Mouse (Mus musculus): ENCODE measurements around the gene Adgrl3. TPM values are rescaled to one million over a fixed set of nuclear protein-coding genes. Genes with fewer than 3 reads are reported as not detected.

Gene Adgrl3
- polyA plus RNA-seq, 1 experiment from 2014 or later = 9.4 TPM

- H3K4me3 ChIP-seq = no peak overlapping the region
- H3K27ac ChIP-seq = no peak overlapping the region
- no peaks in the 10 kb centered on the region for H3K9me3 ChIP-seq
- no peak for DNase-seq (ENCODE audit: extremely low spot score, low spot score)
- H3K4me1 ChIP-seq = no peaks in the 10 kb centered on the region
- H3K36me3 ChIP-seq (replicated peaks) = no peaks in the 10 kb centered on the region
- no peaks in the 10 kb centered on the region for H3K27me3 ChIP-seq (ENCODE audit: poor library complexity, severe bottlenecking)
These were observed 180.4 kb downstream of the Adgrl3 start for GRCm38 (mm10) chr5:81200354-81200753.

- WGBS = 92% methylated on average over 4 of the region's 4 CpGs
- no peak for DNase-seq (ENCODE audit: extremely low spot score, low spot score)
- Histone ChIP-seq H3K4me3 (no peak overlapping the region), H3K9me3 (no peaks in the 10 kb centered on the region), H3K4me1 (no peaks in the 10 kb centered on the region), H3K27me3 (ENCODE audit: poor library complexity, severe bottlenecking) (no peaks in the 10 kb centered on the region), H3K36me3 (replicated peaks) (no peaks in the 10 kb centered on the region), H3K27ac (no peak overlapping the region)
These were observed 181.9 kb downstream of the Adgrl3 start for GRCm38 (mm10) chr5:81201885-81202284.

GRCm38 (mm10) chr5:81218500-81219057 is 198.6 kb downstream of the Adgrl3 start:
- no peaks in the 10 kb centered on the region for H3K9me3 ChIP-seq
- 51% methylated on average over 2 of the region's 2 CpGs for WGBS

GRCm38 (mm10) chr5:81224465-81224864 is 204.5 kb downstream of the Adgrl3 start:
- H3K9me3 ChIP-seq = no peaks in the 10 kb centered on the region
- H3K4me1 ChIP-seq = no peaks in the 10 kb centered on the region
- no peaks in the 10 kb centered on the region for H3K36me3 ChIP-seq (replicated peaks)
- no peak overlapping the region for H3K4me3 ChIP-seq
- WGBS = 79% methylated on average over 6 of the region's 6 CpGs
- H3K27ac ChIP-seq = no peak overlapping the region
- H3K27me3 ChIP-seq (ENCODE audit: poor library complexity, severe bottlenecking) = no peaks in the 10 kb centered on the region
- DNase-seq (ENCODE audit: extremely low spot score, low spot score) = no peak

More at GRCm38 (mm10) chr5:81218500-81219057, 198.6 kb downstream of the Adgrl3 start:
- no peak overlapping the region for H3K4me3 ChIP-seq
- no peak overlapping the region for H3K27ac ChIP-seq
- H3K36me3 ChIP-seq (replicated peaks) = no peaks in the 10 kb centered on the region
- no peaks in the 10 kb centered on the region for H3K27me3 ChIP-seq (ENCODE audit: poor library complexity, severe bottlenecking)
- DNase-seq (ENCODE audit: extremely low spot score, low spot score) = no peak
- H3K4me1 ChIP-seq = peaks cover 8% of the 10 kb centered on the region

- Histone ChIP-seq H3K27me3 (ENCODE audit: poor library complexity, severe bottlenecking) (no peaks in the 10 kb centered on the region), H3K4me3 (no peak overlapping the region), H3K4me1 (no peaks in the 10 kb centered on the region), H3K9me3 (no peaks in the 10 kb centered on the region), H3K36me3 (replicated peaks) (no peaks in the 10 kb centered on the region), H3K27ac (no peak overlapping the region)
- 96% methylated on average over 2 of the region's 2 CpGs for WGBS
- DNase-seq (ENCODE audit: extremely low spot score, low spot score) = no peak
These were observed 205.5 kb downstream of the Adgrl3 start for GRCm38 (mm10) chr5:81225486-81225885.

- Histone ChIP-seq H3K27me3 (ENCODE audit: poor library complexity, severe bottlenecking) (no peaks in the 10 kb centered on the region), H3K9me3 (no peaks in the 10 kb centered on the region), H3K4me1 (no peaks in the 10 kb centered on the region), H3K4me3 (no peak overlapping the region), H3K27ac (no peak overlapping the region), H3K36me3 (replicated peaks) (no peaks in the 10 kb centered on the region)
- no peak for DNase-seq (ENCODE audit: extremely low spot score, low spot score)
These were observed 207.3 kb downstream of the Adgrl3 start for GRCm38 (mm10) chr5:81227256-81227655.

GRCm38 (mm10) chr5:81248724-81249123 is 228.8 kb downstream of the Adgrl3 start:
- no peak for DNase-seq (ENCODE audit: extremely low spot score, low spot score)
- no peaks in the 10 kb centered on the region for H3K4me1 ChIP-seq
- H3K36me3 ChIP-seq (replicated peaks) = no peaks in the 10 kb centered on the region
- H3K27me3 ChIP-seq (ENCODE audit: poor library complexity, severe bottlenecking) = no peaks in the 10 kb centered on the region
- no peak overlapping the region for H3K27ac ChIP-seq
- no peak overlapping the region for H3K4me3 ChIP-seq
- H3K9me3 ChIP-seq = no peaks in the 10 kb centered on the region
- WGBS = 84% methylated on average over 5 of the region's 5 CpGs

- Histone ChIP-seq H3K36me3 (replicated peaks) (no peaks in the 10 kb centered on the region), H3K9me3 (no peaks in the 10 kb centered on the region), H3K27me3 (ENCODE audit: poor library complexity, severe bottlenecking) (no peaks in the 10 kb centered on the region), H3K27ac (no peak overlapping the region), H3K4me3 (no peak overlapping the region), H3K4me1 (no peaks in the 10 kb centered on the region)
- DNase-seq (ENCODE audit: extremely low spot score, low spot score) = no peak
- WGBS = 93% methylated on average over 3 of the region's 3 CpGs
These were observed 236.2 kb downstream of the Adgrl3 start for GRCm38 (mm10) chr5:81256091-81256490.

- no peak for DNase-seq (ENCODE audit: extremely low spot score, low spot score)
- H3K27ac ChIP-seq = no peak overlapping the region
- H3K36me3 ChIP-seq (replicated peaks) = no peaks in the 10 kb centered on the region
- H3K4me1 ChIP-seq = peaks cover 8% of the 10 kb centered on the region
- 94% methylated on average over 3 of the region's 3 CpGs for WGBS
- H3K4me3 ChIP-seq = no peak overlapping the region
- H3K9me3 ChIP-seq = no peaks in the 10 kb centered on the region
- H3K27me3 ChIP-seq (ENCODE audit: poor library complexity, severe bottlenecking) = no peaks in the 10 kb centered on the region
These were observed 249.8 kb downstream of the Adgrl3 start for GRCm38 (mm10) chr5:81269689-81270088.

- no peaks in the 10 kb centered on the region for H3K9me3 ChIP-seq
- H3K36me3 ChIP-seq (replicated peaks) = no peaks in the 10 kb centered on the region
- no peak overlapping the region for H3K4me3 ChIP-seq
- no peak for DNase-seq (ENCODE audit: extremely low spot score, low spot score)
- no peak overlapping the region for H3K27ac ChIP-seq
- no peaks in the 10 kb centered on the region for H3K27me3 ChIP-seq (ENCODE audit: poor library complexity, severe bottlenecking)
- WGBS = 78% methylated on average over 6 of the region's 6 CpGs
- H3K4me1 ChIP-seq = no peaks in the 10 kb centered on the region
These were observed 255.6 kb downstream of the Adgrl3 start for GRCm38 (mm10) chr5:81275346-81276047.

GRCm38 (mm10) chr5:81279246-81279645 is 259.3 kb downstream of the Adgrl3 start:
- no peak overlapping the region for H3K27ac ChIP-seq
- WGBS = 84% methylated on average over 2 of the region's 2 CpGs
- no peaks in the 10 kb centered on the region for H3K27me3 ChIP-seq (ENCODE audit: poor library complexity, severe bottlenecking)
- no peaks in the 10 kb centered on the region for H3K4me1 ChIP-seq
- no peak overlapping the region for H3K4me3 ChIP-seq
- H3K9me3 ChIP-seq = no peaks in the 10 kb centered on the region
- H3K36me3 ChIP-seq (replicated peaks) = no peaks in the 10 kb centered on the region
- DNase-seq (ENCODE audit: extremely low spot score, low spot score) = no peak

- Histone ChIP-seq H3K36me3 (replicated peaks) (no peaks in the 10 kb centered on the region), H3K9me3 (no peaks in the 10 kb centered on the region), H3K27me3 (ENCODE audit: poor library complexity, severe bottlenecking) (no peaks in the 10 kb centered on the region), H3K4me1 (no peaks in the 10 kb centered on the region), H3K4me3 (no peak overlapping the region), H3K27ac (no peak overlapping the region)
- WGBS = 67% methylated on average over 1 of the region's 1 CpGs
- no peak for DNase-seq (ENCODE audit: extremely low spot score, low spot score)
These were observed 265.7 kb downstream of the Adgrl3 start for GRCm38 (mm10) chr5:81285643-81286042.

- Histone ChIP-seq H3K4me3 (no peak overlapping the region), H3K27me3 (ENCODE audit: poor library complexity, severe bottlenecking) (no peaks in the 10 kb centered on the region), H3K4me1 (no peaks in the 10 kb centered on the region), H3K36me3 (replicated peaks) (no peaks in the 10 kb centered on the region), H3K27ac (no peak overlapping the region), H3K9me3 (peaks cover 2% of the 10 kb centered on the region; the same call in 1 of the 2 replicates)
- no peak for DNase-seq (ENCODE audit: extremely low spot score, low spot score)
These were observed 281.9 kb downstream of the Adgrl3 start for GRCm38 (mm10) chr5:81301874-81302273.

Data from forebrain, embryonic 10.5 days (tissue).